Mouse (Mus musculus) T-helper 2 cell (primary cell): Measurements from ENCODE around the gene Gm9964.

Source experiments
- in situ Hi-C: fragments of 300-600 bp; cut with MboI, MseI; formaldehyde crosslinking; loops from one replicate; pipeline ENCODE4 v1.15.1; 2025; ENCODE audit warnings: high pct_unique_total_duplicates

The Gm9964 gene

DNA sequence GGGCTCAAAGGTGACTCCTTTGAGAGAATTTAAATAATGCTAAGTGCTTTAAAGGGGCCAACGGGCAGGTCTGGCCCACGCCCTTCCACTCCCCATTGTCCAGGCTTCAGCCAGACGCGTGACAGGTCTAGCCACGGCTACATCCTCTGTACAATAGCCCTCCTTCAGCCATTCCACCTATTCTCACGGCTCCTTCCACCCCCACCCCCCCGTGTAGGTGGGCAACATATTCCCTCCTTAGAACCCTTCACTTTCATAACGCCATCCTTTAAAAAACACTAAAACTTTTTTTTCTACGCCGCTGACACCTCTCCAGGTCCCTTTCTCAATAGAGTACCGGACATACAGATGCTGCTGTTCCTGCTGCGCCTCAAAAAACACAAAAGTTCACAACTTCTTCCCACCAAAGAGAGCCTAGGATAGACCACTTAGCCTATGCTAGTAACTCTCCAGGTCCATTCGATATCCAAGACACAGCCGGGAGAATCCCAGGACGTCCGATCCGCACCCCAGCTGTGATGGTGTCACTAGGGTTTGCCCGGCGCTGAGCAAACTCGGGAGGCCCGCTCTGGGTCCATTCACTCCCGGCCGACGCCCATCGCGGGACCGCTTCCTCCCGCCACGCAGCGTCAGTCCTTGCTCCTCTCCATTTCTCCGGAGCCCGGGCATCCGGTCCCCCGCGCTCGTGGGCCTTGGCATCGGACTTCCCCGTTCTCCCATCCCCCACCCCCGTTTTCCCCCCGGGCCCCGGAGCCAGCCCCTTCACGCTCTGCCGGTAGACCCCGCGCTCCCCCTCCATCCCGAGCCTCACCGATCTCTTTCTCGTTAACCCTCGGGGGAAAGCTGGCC is 42.9 kb downstream of the Gm9964 start:
- in situ Hi-C loops, result no loop called here

DNA sequence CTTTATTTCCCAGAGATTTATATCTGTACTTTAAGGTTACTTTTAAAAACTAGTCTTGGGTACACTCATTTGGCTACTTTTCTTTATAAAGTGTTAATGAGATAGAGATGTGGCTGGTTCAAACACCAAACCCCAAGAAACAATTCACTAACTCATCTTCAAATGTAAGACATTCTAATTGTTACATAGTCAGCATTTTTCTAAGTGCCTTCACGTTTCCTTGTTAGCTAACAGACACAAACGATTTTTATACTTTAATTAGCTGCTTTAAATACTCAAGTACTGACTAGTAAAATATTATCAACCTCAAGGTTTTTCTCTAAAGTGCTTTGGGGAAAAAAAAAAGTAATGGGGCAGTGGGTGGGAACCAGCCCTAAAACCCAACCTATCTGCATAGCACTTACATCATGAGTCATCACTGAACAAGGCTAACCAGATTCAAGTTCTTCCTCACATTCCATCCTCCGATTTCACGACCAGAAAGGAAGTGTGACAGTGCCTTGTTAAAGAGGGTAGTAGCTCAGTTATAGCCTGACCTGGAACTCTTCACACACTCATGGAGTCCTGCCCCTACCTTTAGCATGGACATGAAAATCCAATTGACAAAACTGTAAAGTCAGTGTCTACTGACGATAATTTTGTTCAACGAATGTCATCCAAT is 43.7 kb downstream of the Gm9964 start:
- in situ Hi-C loops, result no loop called here
